Mouse (Mus musculus): ENCODE measurements around the gene Twist2. TPM values are rescaled to one million over a fixed set of nuclear protein-coding genes. Genes with fewer than 3 reads are reported as not detected.
A peak's percentile ranks its signal among the peaks of the same experiment; 100 is the strongest.

Twist2 gene
- polyA plus RNA-seq, 1 experiment from 2014 or later, result 2.6 TPM

GRCm38 (mm10) chr1:91776928-91777327 lies 24.3 kb upstream of the Twist2 start:
- no peak overlapping the region for H3K4me2 ChIP-seq
- peaks cover 6% of the 10 kb centered on the region for H3K27me3 ChIP-seq (replicated peaks)
- no peak overlapping the region for H3K9ac ChIP-seq
- 58% methylated on average over 5 of the region's 5 CpGs for WGBS
- H3K4me3 ChIP-seq, result no peak overlapping the region
- no peak for ATAC-seq (ENCODE audit: insufficient number of reproducible peaks, low FRiP score)
- no peaks in the 10 kb centered on the region for H3K36me3 ChIP-seq
- H3K4me1 ChIP-seq (replicated peaks), result peaks cover 6% of the 10 kb centered on the region; the same call in 1 of the 2 replicates
- H3K27ac ChIP-seq (ENCODE audit: poor library complexity, severe bottlenecking), result no peak overlapping the region
- H3K9me3 ChIP-seq (replicated peaks), result no peaks in the 10 kb centered on the region

- Histone ChIP-seq H3K27ac (ENCODE audit: poor library complexity, severe bottlenecking) (no peak overlapping the region), H3K4me2 (no peak overlapping the region), H3K4me1 (replicated peaks) (peaks cover 6% of the 10 kb centered on the region; the same call in 1 of the 2 replicates), H3K36me3 (no peaks in the 10 kb centered on the region), H3K4me3 (no peak overlapping the region), H3K9ac (no peak overlapping the region), H3K9me3 (replicated peaks) (no peaks in the 10 kb centered on the region), H3K27me3 (replicated peaks) (0 out of 2 replicates have a peak, but pooled peaks cover 3% of the 10 kb centered on the region)
- ATAC-seq (ENCODE audit: insufficient number of reproducible peaks, low FRiP score), result no peak
- 60% methylated on average over 4 of the region's 4 CpGs for WGBS
These were observed 21.4 kb upstream of the Twist2 start for GRCm38 (mm10) chr1:91779819-91780218.

- H3K4me1 ChIP-seq (replicated peaks), result peaks cover 6% of the 10 kb centered on the region; the same call in 1 of the 2 replicates
These were observed 20.1 kb upstream of the Twist2 start for GRCm38 (mm10) chr1:91781182-91781581.

GRCm38 (mm10) chr1:91784162-91784561 lies 17.1 kb upstream of the Twist2 start:
- Histone ChIP-seq H3K36me3 (no peaks in the 10 kb centered on the region), H3K27me3 (replicated peaks) (peaks cover 7% of the 10 kb centered on the region; the same call in 1 of the 2 replicates), H3K9me3 (replicated peaks) (no peaks in the 10 kb centered on the region), H3K4me3 (no peak overlapping the region), H3K4me2 (no peak overlapping the region), H3K27ac (ENCODE audit: poor library complexity, severe bottlenecking) (no peak overlapping the region), H3K4me1 (replicated peaks) (peaks cover 6% of the 10 kb centered on the region; the same call in 1 of the 2 replicates), H3K9ac (no peak overlapping the region)
- WGBS, result 59% methylated on average over 3 of the region's 3 CpGs
- ATAC-seq (ENCODE audit: insufficient number of reproducible peaks, low FRiP score), result no peak

More at GRCm38 (mm10) chr1:91781182-91781581, 20.1 kb upstream of the Twist2 start:
- Histone ChIP-seq H3K36me3 (no peaks in the 10 kb centered on the region), H3K9me3 (replicated peaks) (no peaks in the 10 kb centered on the region), H3K4me3 (no peak overlapping the region), H3K9ac (no peak overlapping the region), H3K27ac (ENCODE audit: poor library complexity, severe bottlenecking) (no peak overlapping the region), H3K27me3 (replicated peaks) (peaks cover 7% of the 10 kb centered on the region; the same call in 1 of the 2 replicates), H3K4me2 (no peak overlapping the region)
- WGBS, result 73% methylated on average over 7 of the region's 7 CpGs
- ATAC-seq (ENCODE audit: insufficient number of reproducible peaks, low FRiP score), result no peak

- 53% methylated on average over 3 of the region's 3 CpGs for WGBS
- Histone ChIP-seq H3K27ac (ENCODE audit: poor library complexity, severe bottlenecking) (no peak overlapping the region), H3K4me2 (no peak overlapping the region), H3K36me3 (no peaks in the 10 kb centered on the region), H3K9ac (no peak overlapping the region), H3K4me1 (replicated peaks) (peaks cover 18% of the 10 kb centered on the region), H3K4me3 (no peak overlapping the region), H3K27me3 (replicated peaks) (peaks cover 58% of the 10 kb centered on the region), H3K9me3 (replicated peaks) (0 out of 2 replicates have a peak, but pooled peaks cover 3% of the 10 kb centered on the region)
- ATAC-seq (ENCODE audit: insufficient number of reproducible peaks, low FRiP score), result peak; percentile 46
These were observed 1.9 kb upstream of the Twist2 start for GRCm38 (mm10) chr1:91799323-91799722.

GRCm38 (mm10) chr1:91800348-91800747 lies 913 bp upstream of the Twist2 start:
- 0 out of 2 replicates have a peak, but pooled peaks have one; percentile 11 for ATAC-seq (ENCODE audit: insufficient number of reproducible peaks, low FRiP score)
- peak overlapping the region; percentile 63 for H3K4me3 ChIP-seq
- peak overlapping the region; percentile 98 for H3K4me2 ChIP-seq
- no peaks in the 10 kb centered on the region for H3K36me3 ChIP-seq
- no peak overlapping the region for H3K27ac ChIP-seq (ENCODE audit: poor library complexity, severe bottlenecking)
- peaks cover 66% of the 10 kb centered on the region for H3K27me3 ChIP-seq (replicated peaks)
- H3K9me3 ChIP-seq (replicated peaks), result 0 out of 2 replicates have a peak, but pooled peaks cover 3% of the 10 kb centered on the region
- WGBS, result 44% methylated on average over 13 of the region's 13 CpGs
- H3K4me1 ChIP-seq (replicated peaks), result peaks cover 18% of the 10 kb centered on the region
- H3K9ac ChIP-seq, result peak overlapping the region; percentile 21

GRCm38 (mm10) chr1:91801844-91802366 lies 644 bp downstream of the Twist2 start:
- peaks cover 18% of the 10 kb centered on the region for H3K4me1 ChIP-seq (replicated peaks)
- WGBS, result 4% methylated on average over 45 of the region's 45 CpGs
- peak overlapping the region; percentile 98 for H3K4me2 ChIP-seq

GRCm38 (mm10) chr1:91802406-91803121 lies 1.3 kb downstream of the Twist2 start:
- H3K27ac ChIP-seq (ENCODE audit: poor library complexity, severe bottlenecking), result no peak overlapping the region
- ATAC-seq (ENCODE audit: insufficient number of reproducible peaks, low FRiP score), result no peak
- peaks cover 65% of the 10 kb centered on the region for H3K27me3 ChIP-seq (replicated peaks)

More at GRCm38 (mm10) chr1:91801844-91802366, 644 bp downstream of the Twist2 start:
- Histone ChIP-seq H3K36me3 (no peaks in the 10 kb centered on the region), H3K9me3 (replicated peaks) (no peaks in the 10 kb centered on the region), H3K9ac (peak overlapping the region; percentile 55; the same call in 1 of the 2 replicates), H3K27ac (ENCODE audit: poor library complexity, severe bottlenecking) (no peak overlapping the region), H3K4me3 (peak overlapping the region; percentile 63), H3K27me3 (replicated peaks) (peaks cover 71% of the 10 kb centered on the region)
- ATAC-seq (ENCODE audit: insufficient number of reproducible peaks, low FRiP score), result no peak

GRCm38 (mm10) chr1:91803416-91803815 lies 2.2 kb downstream of the Twist2 start:
- peaks cover 61% of the 10 kb centered on the region for H3K27me3 ChIP-seq (replicated peaks)
- ATAC-seq (ENCODE audit: insufficient number of reproducible peaks, low FRiP score), result no peak
- H3K9me3 ChIP-seq (replicated peaks), result no peaks in the 10 kb centered on the region
- no peak overlapping the region for H3K27ac ChIP-seq (ENCODE audit: poor library complexity, severe bottlenecking)
- H3K9ac ChIP-seq, result no peak overlapping the region
- no peak overlapping the region for H3K4me3 ChIP-seq
- H3K4me2 ChIP-seq, result no peak overlapping the region
- peaks cover 18% of the 10 kb centered on the region for H3K4me1 ChIP-seq (replicated peaks)
- WGBS, result 71% methylated on average over 6 of the region's 6 CpGs
- no peaks in the 10 kb centered on the region for H3K36me3 ChIP-seq

More at GRCm38 (mm10) chr1:91802406-91803121, 1.3 kb downstream of the Twist2 start:
- Histone ChIP-seq H3K4me1 (replicated peaks) (peaks cover 18% of the 10 kb centered on the region), H3K9me3 (replicated peaks) (no peaks in the 10 kb centered on the region), H3K9ac (no peak overlapping the region), H3K36me3 (no peaks in the 10 kb centered on the region), H3K4me3 (peak overlapping the region; percentile 63), H3K4me2 (peak overlapping the region; percentile 98)
- 9% methylated on average over 30 of the region's 30 CpGs for WGBS

GRCm38 (mm10) chr1:91816067-91816466 lies 14.8 kb downstream of the Twist2 start:
- ATAC-seq (ENCODE audit: insufficient number of reproducible peaks, low FRiP score), result no peak
- H3K36me3 ChIP-seq, result no peaks in the 10 kb centered on the region
- no peak overlapping the region for H3K9ac ChIP-seq
- 0 out of 2 replicates have a peak, but pooled peaks cover 4% of the 10 kb centered on the region for H3K27me3 ChIP-seq (replicated peaks)
- H3K9me3 ChIP-seq (replicated peaks), result no peaks in the 10 kb centered on the region
- H3K4me1 ChIP-seq (replicated peaks), result no peaks in the 10 kb centered on the region; the same call in 1 of the 2 replicates
- no peak overlapping the region for H3K4me3 ChIP-seq
- 66% methylated on average over 3 of the region's 3 CpGs for WGBS
- H3K27ac ChIP-seq (ENCODE audit: poor library complexity, severe bottlenecking), result no peak overlapping the region
- H3K4me2 ChIP-seq, result no peak overlapping the region

GRCm38 (mm10) chr1:91816571-91816970 lies 15.3 kb downstream of the Twist2 start:
- H3K27ac ChIP-seq (ENCODE audit: poor library complexity, severe bottlenecking), result no peak overlapping the region
- 34% methylated on average over 6 of the region's 6 CpGs for WGBS
- ATAC-seq (ENCODE audit: insufficient number of reproducible peaks, low FRiP score), result no peak
- no peaks in the 10 kb centered on the region for H3K9me3 ChIP-seq (replicated peaks)
- H3K9ac ChIP-seq, result no peak overlapping the region
- no peak overlapping the region for H3K4me2 ChIP-seq
- no peak overlapping the region for H3K4me3 ChIP-seq
- 0 out of 2 replicates have a peak, but pooled peaks cover 4% of the 10 kb centered on the region for H3K27me3 ChIP-seq (replicated peaks)
- no peaks in the 10 kb centered on the region; the same call in 1 of the 2 replicates for H3K4me1 ChIP-seq (replicated peaks)
- H3K36me3 ChIP-seq, result no peaks in the 10 kb centered on the region

Measured in heart, embryonic 12.5 days (tissue).